In genomic region chr4:39185680-39186079, GRCm38 (mm10) we compare ENCODE assay signal across 17 mouse cellular contexts.
"Had no signal": no experiment of that assay in that cellular context is flagged by ENCODE, and none has a peak within 500 bp of the region (broad histone marks: within the 10 kb centered on the region; RNA-seq: fewer than 3 reads in every experiment).

No protein-coding gene starts in this region.

- DNase-seq: kidney, adult 18-20 months; kidney, adult 9 months; kidney, postnatal 14 days; kidney, postnatal 4 days; liver, postnatal 0 days; lung, embryonic 14.5 days; thymus, adult 2 months; thymus, postnatal 14 days; thymus, postnatal 4 days had no signal

- H3K27ac ChIP-seq: limb, embryonic 12.5 days; limb, embryonic 15.5 days; liver, embryonic 14.5 days; macrophage; midbrain, embryonic 12.5 days; midbrain, embryonic 15.5 days; neural tube, embryonic 12.5 days; neural tube, embryonic 15.5 days had no signal

- H3K4me3 ChIP-seq: limb, embryonic 12.5 days; limb, embryonic 15.5 days; midbrain, embryonic 12.5 days; midbrain, embryonic 15.5 days; neural tube, embryonic 12.5 days; neural tube, embryonic 15.5 days had no signal
